Comparison of ENCODE assay signal across 9 mouse cellular contexts in genomic region chr11:120660301-120661075, GRCm38 (mm10). TPM values are rescaled to one million over a fixed set of nuclear protein-coding genes. Genes with fewer than 3 reads are reported as not detected.
A peak's percentile ranks its signal among the peaks of the same experiment; 100 is the strongest.
DNase-seq lines count a peak whose midpoint lies in the region; ATAC-seq lines count a peak whose summit lies in the region.
"Had no signal": no experiment of that assay in that cellular context is flagged by ENCODE, and none has a peak within 500 bp of the region (broad histone marks: within the 10 kb centered on the region; RNA-seq: fewer than 3 reads in every experiment).

No protein-coding gene starts in this region.

- DNase-seq in adrenal gland, adult 18-20 months (ENCODE audit: low spot score in 2 of 2), result peak; percentile 38 to 40
- no peak for DNase-seq in adrenal gland, adult 8-10 months
- peak; percentile 69 for DNase-seq in adrenal gland, adult 2 months
- peak; percentile 63 for DNase-seq in kidney, postnatal 10 days
- DNase-seq in thymus, postnatal 25 days, result peak; percentile 19
- no peak for DNase-seq in layer of hippocampus, adult 9-10 months (ENCODE audit: low spot score)

- peak overlapping the region; percentile 71 for H3K4me2 ChIP-seq in heart, embryonic 13.5 days

- no peaks in the 10 kb centered on the region for H3K9me3 ChIP-seq in heart, embryonic 13.5 days
- H3K9me3 ChIP-seq in megakaryocyte, embryonic 14.5 days, result no peaks in the 10 kb centered on the region

- H3K4me1 ChIP-seq in heart, embryonic 13.5 days, result peaks cover 30% of the 10 kb centered on the region
- H3K4me1 ChIP-seq in megakaryocyte, embryonic 14.5 days, result peaks cover 43% of the 10 kb centered on the region

- H3K36me3 ChIP-seq in heart, embryonic 13.5 days, result no peaks in the 10 kb centered on the region
- H3K36me3 ChIP-seq in megakaryocyte, embryonic 14.5 days (replicated peaks; ENCODE audit: low read length), result no peaks in the 10 kb centered on the region

- peak overlapping the region; percentile 56 for H3K4me3 ChIP-seq in heart, embryonic 13.5 days
- H3K4me3 ChIP-seq in megakaryocyte, embryonic 14.5 days (replicated peaks), result peak overlapping the region; percentile 91

- under 1% methylated on average over 87 of the region's 95 CpGs for WGBS in heart, embryonic 13.5 days

- peak overlapping the region; percentile 74 for H3K9ac ChIP-seq in heart, embryonic 13.5 days

- H3K27ac ChIP-seq in heart, embryonic 13.5 days (replicated peaks), result no peak overlapping the region

- ATAC-seq in heart, embryonic 13.5 days (ENCODE audit: extremely low read depth, insufficient number of reproducible peaks, low FRiP score, low TSS enrichment), result no peak; the same call in 1 of the 2 replicates

- H3K27me3 ChIP-seq in heart, embryonic 13.5 days (replicated peaks), result peaks cover 99% of the 10 kb centered on the region
- peaks cover 98% of the 10 kb centered on the region for H3K27me3 ChIP-seq in megakaryocyte, embryonic 14.5 days (replicated peaks)

RNA-seq across cellular contexts. Expression of gene Notum, which starts 0.5 kb away (rescaled TPM):
- total RNA-seq in adrenal gland, adult 18-20 months (2021), result 1 to 10 TPM; 2.8 to 6.6 TPM
- total RNA-seq in adrenal gland, adult 8-10 months (2022), result 1 to 10 TPM; 5.1 to 9.0 (median 7.2) TPM
- total RNA-seq in adrenal gland, adult 2 months (2021), result 1 to 10 TPM; 2.8 to 8.1 TPM
- 7.4 and 9.3 TPM in 2 replicates for polyA plus RNA-seq in adrenal gland, adult 2 months (2012; rRNA removed)
- polyA plus RNA-seq in heart, embryonic 13.5 days (2015; fragmentation: Nextera tagmentation; extraction: Ambion mirVana), result 2.3 and 2.7 TPM in 2 replicates
- 0.46 TPM in 1 of 2 replicates, not detected in the other for polyA plus RNA-seq in megakaryocyte, embryonic 14.5 days (2012; ENCODE audit: insufficient read depth, low replicate concordance)
- total RNA-seq: hematopoietic stem cell, adult 5-6 weeks had no signal

RNA-seq across cellular contexts. Expression of gene Aspscr1, which starts 12.3 kb away (rescaled TPM):
- total RNA-seq in adrenal gland, adult 18-20 months (2021), result 10 to 100 TPM; 62.6 to 77.7 TPM
- total RNA-seq in adrenal gland, adult 8-10 months (2022), result 100 to 1,000 TPM; 101 to 108 (median 106) TPM
- total RNA-seq in adrenal gland, adult 2 months (2021), result 10 to 100 TPM; 74.9 to 84.1 TPM
- 124 and 125 TPM in 2 replicates for polyA plus RNA-seq in adrenal gland, adult 2 months (2012; rRNA removed)
- polyA plus RNA-seq in heart, embryonic 13.5 days (2015; fragmentation: Nextera tagmentation; extraction: Ambion mirVana), result 105 and 109 TPM in 2 replicates
- 237 and 458 TPM in 2 replicates for polyA plus RNA-seq in megakaryocyte, embryonic 14.5 days (2012; ENCODE audit: insufficient read depth, low replicate concordance)

RNA-seq across cellular contexts. Expression of gene Myadml2, which starts 12.5 kb away (rescaled TPM):
- under 1 TPM in 1 of 2 experiments, not detected in 1; 0.99 TPM for total RNA-seq in adrenal gland, adult 18-20 months (2021)
- 1 to 10 TPM in 1 of 4 experiments, under 1 TPM in 2, not detected in 1; 0.65 to 1.2 (median 0.81) TPM for total RNA-seq in adrenal gland, adult 8-10 months (2022)
- total RNA-seq in adrenal gland, adult 2 months (2021), result 1 to 10 TPM in 1 of 2 experiments, not detected in 1; 1.0 TPM
- 0.11 and 0.59 TPM in 2 replicates for polyA plus RNA-seq in adrenal gland, adult 2 months (2012; rRNA removed)
- 13.0 and 13.9 TPM in 2 replicates for polyA plus RNA-seq in heart, embryonic 13.5 days (2015; fragmentation: Nextera tagmentation; extraction: Ambion mirVana)
- polyA plus RNA-seq in megakaryocyte, embryonic 14.5 days (2012; ENCODE audit: insufficient read depth, low replicate concordance), result 0.44 TPM in 1 of 2 replicates, not detected in the other
- total RNA-seq: hematopoietic stem cell, adult 5-6 weeks had no signal

RNA-seq across cellular contexts. Expression of gene Pycr1, which starts 16.9 kb away (rescaled TPM):
- 1 to 10 TPM; 1.4 to 2.1 TPM for total RNA-seq in adrenal gland, adult 18-20 months (2021)
- 1 to 10 TPM in 3 of 4 experiments, under 1 TPM in 1; 0.73 to 2.0 (median 1.3) TPM for total RNA-seq in adrenal gland, adult 8-10 months (2022)
- 1 to 10 TPM; 1.0 to 1.9 TPM for total RNA-seq in adrenal gland, adult 2 months (2021)
- 3.5 and 3.6 TPM in 2 replicates for polyA plus RNA-seq in adrenal gland, adult 2 months (2012; rRNA removed)
- 22.2 and 23.5 TPM in 2 replicates for polyA plus RNA-seq in heart, embryonic 13.5 days (2015; fragmentation: Nextera tagmentation; extraction: Ambion mirVana)
- polyA plus RNA-seq in megakaryocyte, embryonic 14.5 days (2012; ENCODE audit: insufficient read depth, low replicate concordance), result 3.6 and 7.7 TPM in 2 replicates

RNA-seq across cellular contexts. Expression of gene Mafg, which starts 27.1 kb away (rescaled TPM):
- total RNA-seq in adrenal gland, adult 18-20 months (2021), result 10 to 100 TPM; 56.3 to 69.3 TPM
- 10 to 100 TPM; 53.2 to 74.4 (median 69.7) TPM for total RNA-seq in adrenal gland, adult 8-10 months (2022)
- total RNA-seq in adrenal gland, adult 2 months (2021), result 10 to 100 TPM; 48.1 to 60.7 TPM
- 54.3 and 66.9 TPM in 2 replicates for polyA plus RNA-seq in adrenal gland, adult 2 months (2012; rRNA removed)
- polyA plus RNA-seq in heart, embryonic 13.5 days (2015; fragmentation: Nextera tagmentation; extraction: Ambion mirVana), result 18.1 and 19.9 TPM in 2 replicates
- 59.5 and 102 TPM in 2 replicates for polyA plus RNA-seq in megakaryocyte, embryonic 14.5 days (2012; ENCODE audit: insufficient read depth, low replicate concordance)

Comparison
In these comparisons a context has a peak if more than half of its experiments do, and no peak if none do; other contexts are left out.
1. DNase-seq: peak in adrenal gland, adult 18-20 months (2 of 2), adrenal gland, adult 2 months (single experiment), kidney, postnatal 10 days (single experiment) and thymus, postnatal 25 days (single experiment); none in adrenal gland, adult 8-10 months (single experiment) and layer of hippocampus, adult 9-10 months (single experiment).